Mouse (Mus musculus) hindlimb bud, embryonic 11.5 days (tissue): ENCODE measurements around the gene Asb13.
A peak's percentile ranks its signal among the peaks of the same experiment; 100 is the strongest.

ENCODE experiments used
- DNase-seq: peaks from one replicate; pipeline ENCODE4 v3.0.0-alpha.2; 2012; ENCODE audit warnings: low read depth, low spot score; ENCODE audit errors: extremely low spot score

Gene Asb13

DNA sequence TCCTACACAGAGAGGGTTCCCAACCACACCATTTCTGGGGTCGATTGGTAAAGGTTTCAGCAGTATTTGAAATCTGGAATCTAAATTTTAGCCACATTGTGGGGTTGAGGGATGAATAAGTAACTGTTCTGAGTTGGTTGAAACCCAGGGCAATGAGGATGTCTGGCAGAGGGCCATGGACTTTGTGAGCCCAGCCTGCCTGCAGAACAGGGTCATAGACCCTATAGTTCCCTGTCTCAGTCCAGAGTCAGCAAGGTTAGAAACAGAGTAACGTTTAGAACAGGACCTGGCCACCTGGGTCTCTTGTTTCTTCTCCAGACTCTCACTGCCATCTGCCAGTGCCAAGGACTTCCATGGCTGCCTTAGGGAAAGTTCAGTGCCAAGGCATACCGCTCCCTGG is 30.4 kb downstream of the Asb13 start:
- DNase-seq = no peak

DNA sequence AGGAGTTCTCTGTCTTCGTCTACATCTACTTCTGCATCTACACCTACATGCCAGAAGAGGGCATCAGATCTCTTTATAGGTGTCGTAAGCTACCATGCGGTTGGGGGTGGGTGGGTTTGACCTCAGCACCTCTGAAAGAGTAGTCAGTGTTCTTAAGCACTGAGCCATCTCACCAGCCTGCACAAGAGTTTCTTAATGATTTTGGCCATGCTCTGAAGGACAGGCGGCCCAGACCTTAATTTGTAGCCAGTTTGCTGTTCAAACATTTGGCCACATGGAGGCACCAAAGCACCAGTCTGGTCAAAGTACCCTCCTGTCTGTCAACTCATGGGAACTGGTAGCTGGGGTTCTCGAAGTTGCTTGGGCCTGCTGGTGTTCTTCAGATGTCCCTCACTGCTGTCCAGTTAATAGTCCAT is 31.5 kb downstream of the Asb13 start:
- DNase-seq = peak; percentile 73

DNA sequence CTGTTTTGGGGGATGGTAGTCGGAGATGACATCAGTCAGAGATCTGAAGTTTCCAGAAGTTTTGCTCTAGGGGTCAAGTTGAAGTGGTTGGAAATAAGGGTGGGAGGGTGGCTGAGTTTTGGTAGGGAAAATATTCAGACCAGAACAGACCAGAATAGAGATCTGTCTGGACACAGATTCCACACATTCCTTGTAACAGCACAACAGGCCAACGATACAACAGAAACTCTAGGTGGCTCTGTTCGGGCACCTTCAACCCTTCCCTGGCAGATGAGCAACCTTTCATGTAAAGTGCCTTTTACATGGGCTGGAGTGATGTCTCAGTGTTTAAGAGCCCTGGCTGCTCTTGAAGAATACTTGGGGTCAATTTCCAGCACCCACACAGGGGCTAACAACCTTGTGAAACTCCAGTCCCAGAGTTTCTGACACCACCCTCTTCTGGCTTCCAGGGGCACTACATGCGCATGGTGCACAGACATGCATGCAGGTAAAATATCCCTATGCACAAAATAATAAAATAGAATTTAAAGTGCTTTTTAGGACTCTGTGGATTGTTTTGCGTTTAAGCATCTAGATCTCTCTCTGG is 33.5 kb downstream of the Asb13 start:
- no peak for DNase-seq

DNA sequence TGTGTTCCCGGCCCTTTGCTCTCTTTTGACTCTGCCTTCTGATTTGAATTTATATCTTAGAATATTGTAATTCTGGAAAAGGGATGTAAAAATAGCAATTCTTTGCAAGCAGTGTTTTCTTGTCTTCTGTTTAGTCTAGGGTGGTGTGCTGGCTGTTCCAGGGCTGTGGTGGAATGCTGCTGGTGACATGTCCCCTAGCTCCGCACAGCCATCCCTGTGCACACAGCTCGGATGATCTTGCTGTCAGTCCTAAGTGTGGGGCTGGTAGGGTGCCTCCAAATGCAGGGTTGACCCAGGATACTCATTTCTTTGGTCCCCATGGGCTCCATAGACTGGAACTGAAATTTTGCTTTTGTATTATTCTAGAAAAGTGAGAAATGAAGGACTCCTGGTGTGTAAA is 34.2 kb downstream of the Asb13 start:
- no peak for DNase-seq

DNA sequence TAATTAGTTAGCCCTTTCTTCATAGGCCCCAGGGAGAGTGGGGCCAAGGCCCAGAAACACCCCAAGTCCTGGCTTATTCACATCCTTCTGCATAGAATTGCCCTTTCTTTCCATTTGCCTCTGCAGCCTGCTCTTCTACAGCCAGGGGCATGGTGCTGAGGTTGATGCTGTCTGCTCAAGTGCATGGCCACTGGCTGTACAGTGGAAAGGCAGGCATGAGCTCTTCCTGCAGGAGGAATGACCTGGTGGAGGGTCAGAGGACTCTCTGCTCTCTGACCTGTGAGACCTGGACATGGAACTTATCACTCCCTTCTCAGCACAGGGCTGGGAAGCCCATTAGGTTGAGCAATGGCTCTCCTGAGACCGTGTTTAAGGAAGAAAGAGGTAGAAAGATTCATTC is 35.8 kb downstream of the Asb13 start:
- DNase-seq = no peak

DNA sequence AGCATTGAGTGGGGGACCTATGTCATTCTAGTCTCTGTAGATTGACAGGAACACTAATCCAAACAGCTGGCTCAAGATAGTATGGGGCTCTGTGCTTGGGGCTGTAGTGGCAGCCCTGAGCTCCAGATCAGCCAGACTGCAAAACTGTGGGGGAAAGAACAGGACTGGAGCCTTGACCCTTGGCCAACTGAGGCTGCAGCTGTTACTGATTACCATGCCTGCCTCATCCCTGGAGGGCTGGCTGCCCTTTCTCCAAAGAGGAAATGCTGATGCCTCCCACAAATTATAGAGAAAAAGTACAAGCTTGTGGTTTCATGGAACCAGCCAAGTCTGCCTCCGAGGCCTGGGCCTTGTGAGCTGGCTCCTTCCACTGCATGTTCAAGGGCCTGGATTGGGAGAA is 36.2 kb downstream of the Asb13 start:
- DNase-seq = no peak

DNA sequence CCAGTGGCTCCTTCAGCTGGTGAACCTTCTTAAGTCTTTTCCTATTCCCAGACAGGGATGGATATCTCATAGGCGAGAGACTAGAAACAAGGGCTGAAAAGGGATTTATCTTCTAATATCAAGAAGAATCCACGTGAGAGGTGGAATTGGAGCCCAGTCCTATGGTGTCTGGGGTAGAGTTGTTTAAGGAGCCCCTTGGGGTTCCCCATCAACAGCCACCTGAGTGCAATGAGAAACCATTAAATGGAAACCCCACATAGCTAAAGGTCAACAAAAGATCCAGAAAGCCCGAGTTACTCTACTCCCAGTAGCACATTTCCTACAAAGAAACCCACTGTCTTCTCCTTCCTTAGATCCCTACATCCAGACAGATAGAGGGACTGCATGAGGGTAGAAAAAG is 39.3 kb downstream of the Asb13 start:
- no peak for DNase-seq

DNA sequence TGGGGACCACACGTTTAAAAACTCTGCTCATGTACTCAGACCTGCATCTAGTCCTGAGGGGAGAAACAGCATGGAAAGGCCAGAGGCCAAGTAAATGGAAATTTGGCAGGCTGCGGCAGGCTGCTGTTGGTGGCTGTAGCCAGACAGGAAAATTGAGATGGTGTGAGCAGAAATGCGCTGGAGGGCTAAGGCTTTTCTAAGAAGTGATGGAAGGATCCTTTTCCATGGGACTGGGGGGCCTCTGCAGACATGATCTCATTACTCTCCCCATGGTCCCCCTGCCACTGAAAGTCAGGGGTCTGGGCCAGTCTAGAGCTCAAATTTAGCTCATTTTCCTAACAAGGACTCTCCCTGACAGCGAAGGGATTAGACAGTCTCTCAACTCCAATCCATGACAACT is 39.8 kb downstream of the Asb13 start:
- no peak for DNase-seq

DNA sequence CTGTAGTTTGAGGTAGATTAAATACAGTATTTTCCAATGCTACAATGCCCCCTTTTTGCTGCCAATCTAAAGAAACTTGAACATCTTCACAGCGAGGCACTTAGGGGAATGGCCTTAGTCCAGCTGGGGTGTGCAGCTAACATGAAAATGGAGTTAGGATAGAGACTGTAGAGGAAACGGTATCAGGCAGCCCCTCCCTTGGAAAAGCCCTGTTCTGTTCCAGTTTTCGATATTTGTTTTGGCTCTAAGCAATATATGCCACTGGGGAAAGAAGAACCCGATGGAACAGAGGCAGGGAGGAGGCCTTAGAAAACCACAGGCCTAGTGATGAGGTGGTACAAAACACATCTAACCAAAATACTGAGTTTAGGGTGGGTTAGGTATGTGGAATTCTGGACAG is 42.0 kb downstream of the Asb13 start:
- DNase-seq = no peak

DNA sequence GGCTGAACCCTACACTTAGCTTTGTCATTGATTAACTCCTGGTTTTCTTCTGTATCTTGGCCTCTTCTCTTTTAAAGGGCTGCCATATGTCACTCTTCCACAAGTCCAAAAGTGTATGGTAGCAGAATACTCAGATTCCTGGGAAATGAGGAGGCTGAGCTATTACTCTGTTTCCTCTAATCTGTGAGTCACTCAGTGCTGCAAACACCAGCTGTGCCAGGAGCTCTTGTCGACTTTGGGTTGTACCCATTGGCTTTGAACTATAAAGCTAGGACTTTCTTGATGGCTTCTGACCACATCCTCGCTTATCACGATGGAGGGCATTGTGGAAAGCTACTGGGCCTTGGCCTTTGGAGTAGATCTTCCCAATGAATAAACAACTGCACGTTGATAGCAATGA is 45.3 kb downstream of the Asb13 start:
- no peak for DNase-seq

DNA sequence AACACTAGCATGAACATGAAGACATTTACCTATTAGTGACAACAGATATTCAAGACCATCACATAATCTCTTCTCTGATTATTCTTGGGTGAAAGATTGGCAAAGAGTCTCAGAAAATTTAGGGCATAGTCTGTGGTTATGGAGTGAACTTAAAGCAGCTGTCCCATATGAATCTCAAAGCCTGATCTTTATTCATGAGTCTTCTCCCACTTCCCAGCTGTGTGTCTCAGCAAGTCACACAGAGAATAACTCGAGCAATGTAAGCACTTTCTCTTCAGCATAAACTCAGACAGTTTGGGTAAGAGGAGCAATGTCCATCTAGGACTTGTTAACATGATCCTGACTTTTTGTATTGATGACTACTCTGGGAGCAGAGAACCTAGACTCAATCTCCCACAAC is 52.5 kb downstream of the Asb13 start:
- DNase-seq = no peak

DNA sequence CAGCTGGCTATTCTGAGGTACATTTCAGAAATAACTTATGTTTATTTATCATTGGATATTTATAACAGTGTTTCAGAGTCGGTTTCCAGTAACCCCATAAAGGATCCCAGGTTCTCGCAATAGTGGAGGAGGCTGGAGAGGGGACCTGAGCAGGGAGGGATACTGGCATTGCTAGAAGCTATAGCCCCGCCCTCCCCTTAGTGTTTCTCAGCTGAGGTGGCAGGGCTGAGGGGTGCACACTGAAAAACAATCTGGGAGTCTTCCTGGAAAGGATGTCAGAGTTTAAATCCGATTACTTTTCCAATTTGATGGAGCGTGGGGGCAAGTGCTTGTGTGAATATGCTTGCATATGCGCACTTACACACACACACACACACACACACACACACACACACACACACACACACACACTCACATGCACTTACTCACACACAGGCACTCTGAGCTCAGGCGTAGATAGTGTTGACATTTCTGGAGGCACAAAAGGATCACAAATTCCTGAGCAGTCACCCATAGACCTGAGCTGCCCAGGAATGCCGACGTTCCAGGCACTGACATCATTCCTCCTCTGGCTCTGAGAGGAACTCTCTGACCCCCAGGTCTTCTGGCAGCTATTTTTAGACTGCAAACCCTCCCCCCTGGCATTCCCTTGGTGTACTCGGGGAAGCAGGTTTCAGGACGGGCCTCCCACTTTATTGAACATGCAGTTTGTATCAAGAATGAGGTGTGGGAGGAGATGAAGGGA is 60.9 kb downstream of the Asb13 start:
- DNase-seq = no peak

DNA sequence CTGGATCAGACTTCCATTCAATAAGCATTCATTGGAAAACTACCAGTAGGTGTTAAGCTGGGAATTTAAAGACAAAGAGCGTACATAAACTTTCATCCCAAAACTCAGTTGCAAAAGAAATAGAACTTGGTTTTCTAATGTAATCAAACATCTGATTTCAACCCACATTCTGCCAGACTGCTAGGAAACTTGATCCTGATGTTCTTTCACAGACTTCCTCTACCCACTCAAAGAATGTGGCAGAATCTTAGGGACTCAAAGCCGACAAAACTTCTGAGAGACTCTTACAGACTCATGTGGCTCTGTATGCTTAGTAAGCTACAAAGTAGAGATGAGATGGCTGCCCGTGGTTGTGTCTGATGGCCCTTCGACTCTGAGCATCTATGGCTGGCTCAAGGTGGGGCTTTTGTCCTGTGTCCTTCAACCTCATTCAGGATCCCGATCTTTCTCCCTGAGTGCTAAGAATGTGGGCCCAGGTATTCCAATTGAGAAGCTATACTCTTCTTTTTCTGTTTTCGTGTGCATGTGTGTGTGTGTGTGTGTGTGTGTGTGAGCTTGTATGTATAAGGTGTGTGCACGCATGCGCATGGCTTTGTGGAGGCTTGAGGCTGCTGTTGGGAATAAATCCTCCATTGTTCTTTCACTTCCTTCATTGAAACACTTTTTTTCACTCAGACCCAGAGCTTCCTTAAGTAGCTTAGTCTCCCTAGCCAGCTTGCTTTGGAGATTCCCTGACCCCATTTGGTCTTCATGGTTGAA is 63.3 kb downstream of the Asb13 start:
- DNase-seq = no peak

DNA sequence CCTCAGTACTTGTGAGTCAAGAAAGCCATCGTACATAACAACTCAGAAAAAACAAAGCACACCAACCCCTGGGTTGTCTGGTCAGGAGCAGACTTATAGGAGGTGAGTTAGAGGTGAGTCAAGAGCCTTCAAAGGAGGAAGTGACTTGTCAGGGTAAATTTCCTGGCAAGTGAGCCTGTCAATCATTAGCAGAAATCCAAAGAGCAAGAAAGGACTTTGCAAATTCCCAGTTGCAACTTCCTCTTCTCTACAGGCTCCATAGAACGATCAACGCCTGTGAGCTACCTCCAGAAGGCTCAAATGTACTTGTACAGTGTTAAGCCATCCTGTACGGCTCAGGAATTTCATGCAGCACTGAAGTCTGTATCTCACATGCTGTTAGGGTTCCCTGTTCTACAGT is 66.9 kb downstream of the Asb13 start:
- no peak for DNase-seq
